Mouse (Mus musculus) brain, embryonic 14.5 days (tissue): ENCODE measurements at regions not wholly inside any gene's neighbourhood (a gene's known extent, or its start where the extent isn't known, plus 50 kb on each side); places are given as distances from the start of the nearest gene placed in this dataset.
"Not testable (repeated sequence)": the region's sequence is repeated elsewhere in the genome, so short reads cannot be mapped to it uniquely, and the experiment has no call there.

Source experiments
- DNase-seq: peaks from one replicate; pipeline ENCODE4 v3.0.0-alpha.2; 2011; ENCODE audit warnings: low read depth
- CTCF ChIP-seq: fragments of 200-500 bp; IDR thresholded peaks from 2 replicates; pipeline ENCODE4 v1.5.1; 2012; ENCODE audit warnings: inconsistent platforms, mild to moderate bottlenecking, moderate library complexity, borderline replicate concordance; ENCODE audit not compliant: insufficient read depth, insufficient read length; ENCODE audit errors: extremely low read depth
- POLR2A ChIP-seq: fragments of 200-500 bp; IDR thresholded peaks from 2 replicates; pipeline ENCODE4 v1.6.1; 2012; ENCODE audit warnings: mild to moderate bottlenecking, inconsistent platforms, borderline replicate concordance; ENCODE audit not compliant: poor library complexity, insufficient read depth, insufficient read length, severe bottlenecking; ENCODE audit errors: extremely low read depth

DNA sequence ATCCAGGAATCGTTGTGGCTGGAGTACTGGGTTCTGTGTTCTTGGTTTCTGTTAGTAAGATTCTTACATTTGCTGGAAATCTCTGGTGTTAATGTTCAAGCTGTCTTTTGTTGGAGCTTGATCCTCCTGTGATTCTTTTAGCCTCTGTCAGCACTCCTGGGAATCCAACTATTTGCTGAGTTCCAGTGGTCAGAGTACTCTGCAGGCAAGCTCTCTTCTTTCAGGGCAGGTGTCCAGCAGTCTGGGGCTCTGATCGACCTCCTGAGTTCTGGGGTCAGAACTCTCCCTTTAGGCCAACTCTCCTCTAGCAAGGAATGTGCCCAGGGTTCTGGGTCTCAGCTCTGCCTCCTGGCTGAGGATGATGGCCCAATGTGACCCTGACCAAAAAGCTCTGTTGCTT lies 1857.2 kb upstream of the Pcdh17 start:
- no peak for DNase-seq
- TF ChIP-seq POLR2A (no peak), CTCF (no peak)

DNA sequence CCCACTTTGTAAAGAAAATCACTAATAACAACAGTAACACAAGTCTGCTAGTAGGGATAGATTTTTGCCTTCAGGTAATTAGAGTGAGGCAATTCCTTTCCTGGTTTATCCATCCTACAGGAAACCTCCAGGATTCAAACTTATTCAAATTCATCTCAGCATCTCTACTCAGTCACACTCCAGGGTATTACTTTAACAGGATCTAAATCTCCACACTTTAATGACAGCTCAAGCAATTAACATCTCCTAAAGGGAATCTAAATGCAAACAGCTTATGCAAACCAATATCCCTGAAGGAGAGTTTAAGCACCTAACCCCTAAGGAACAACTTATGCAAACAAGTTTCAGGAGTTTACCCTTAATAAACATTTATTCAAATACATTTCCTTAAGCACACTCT lies 1835.7 kb upstream of the Pcdh17 start:
- TF ChIP-seq CTCF (no peak), POLR2A (no peak)
- peak; percentile 52 for DNase-seq

DNA sequence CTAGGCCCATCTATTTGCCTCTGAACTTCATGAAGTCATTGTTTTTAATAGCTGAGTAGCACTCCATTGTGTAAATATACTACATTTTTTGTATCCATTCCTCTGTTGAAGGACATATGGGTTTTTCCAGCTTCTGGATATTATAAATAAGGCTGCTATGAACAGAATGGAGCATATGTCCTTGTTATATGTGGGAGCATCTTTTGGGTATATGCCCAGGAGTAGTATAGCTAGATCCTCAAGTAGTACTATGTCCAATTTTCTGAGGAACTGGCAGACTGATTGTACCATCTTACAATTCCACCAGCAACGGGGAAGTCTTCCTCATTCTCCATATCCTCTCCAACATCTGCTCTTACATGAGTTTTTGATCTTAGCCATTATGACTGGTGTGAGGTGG lies 1832.6 kb upstream of the Pcdh17 start:
- DNase-seq: not testable (repeated sequence)
